Mouse (Mus musculus): ENCODE data around the gene Cobll1. TPM values are rescaled to one million over a fixed set of nuclear protein-coding genes. Genes with fewer than 3 reads are reported as not detected.

Cobll1 gene
- polyA plus RNA-seq, 1 experiment from 2014 or later: 2.7 TPM

Other genes starting within 250 kb of the Cobll1 start
- gene Grb14, start 214.4 kb downstream of the Cobll1 start, polyA plus RNA-seq (2014; fragmentation: Nextera tagmentation; extraction: Ambion mirVana): 23.2 and 27.2 TPM in 2 replicates
- gene Slc38a11, start 124.6 kb upstream of the Cobll1 start, polyA plus RNA-seq (2014; fragmentation: Nextera tagmentation; extraction: Ambion mirVana): 0.79 and 2.3 TPM in 2 replicates